Mouse (Mus musculus): ENCODE measurements around the gene Dad1. TPM values are rescaled to one million over a fixed set of nuclear protein-coding genes. Genes with fewer than 3 reads are reported as not detected.

Dad1 gene
- total and polyA plus RNA-seq, 3 experiments: 186 to 320 TPM; not detected in 1

DNA sequence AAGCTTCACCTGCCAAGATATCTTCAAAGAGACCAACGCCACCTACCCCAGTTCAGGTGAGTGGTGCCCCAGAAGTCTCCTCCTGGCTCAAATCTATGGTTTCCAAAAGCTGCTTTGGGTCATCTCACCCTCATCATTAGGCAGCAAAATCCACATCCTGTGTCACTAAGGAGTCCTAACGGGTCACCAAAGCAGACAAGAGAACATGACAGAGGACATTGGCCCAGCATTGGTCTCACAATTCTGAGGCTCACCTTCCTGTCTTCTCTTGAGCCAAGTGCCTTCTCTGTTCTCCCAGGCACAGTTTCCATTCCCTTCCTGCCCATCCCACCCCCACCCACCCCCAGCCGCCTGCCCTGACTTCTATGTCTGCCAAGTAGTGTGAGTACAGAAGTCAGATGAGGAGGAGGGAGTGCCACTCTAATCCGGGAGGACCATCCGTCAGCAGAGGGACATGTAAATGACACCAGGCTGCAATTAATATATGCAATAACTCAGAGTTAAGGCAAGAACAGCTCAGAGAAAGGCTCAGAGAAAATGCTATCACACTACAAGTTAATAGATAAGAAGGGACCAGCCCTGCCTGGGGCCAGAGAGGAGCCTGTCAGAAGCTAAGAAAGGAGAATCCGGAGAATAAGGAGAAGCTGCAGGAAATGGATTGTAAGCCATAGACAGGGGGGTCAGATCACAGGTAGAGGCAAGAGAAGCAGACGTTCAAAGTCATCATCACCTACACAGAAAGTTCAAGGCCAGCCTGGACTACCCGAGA lies 33.0 kb downstream of the Dad1 start (continued):
- TF ChIP-seq CHD2 (IDR thresholded peaks at IDR 0.05; ENCODE audit: low read length): no peak
- peak; percentile 50 to 61 for TF ChIP-seq EP300 (IDR thresholded peaks at IDR 0.05; ENCODE audit: low read depth in 1 of 2, low read length in 2 of 2)
- TF ChIP-seq MAZ (IDR thresholded peaks at IDR 0.05; ENCODE audit: low read depth, low read length): no peak
- TF ChIP-seq KAT2A (conservative IDR thresholded peaks at IDR 0.05; ENCODE audit: low read depth, low read length): no peak
- no peak for TF ChIP-seq ELF1 (IDR thresholded peaks at IDR 0.05; ENCODE audit: low read depth, low read length)
- no peak for TF ChIP-seq E2F4 (IDR thresholded peaks at IDR 0.05; ENCODE audit: borderline replicate concordance, low read depth, low read length)

DNA sequence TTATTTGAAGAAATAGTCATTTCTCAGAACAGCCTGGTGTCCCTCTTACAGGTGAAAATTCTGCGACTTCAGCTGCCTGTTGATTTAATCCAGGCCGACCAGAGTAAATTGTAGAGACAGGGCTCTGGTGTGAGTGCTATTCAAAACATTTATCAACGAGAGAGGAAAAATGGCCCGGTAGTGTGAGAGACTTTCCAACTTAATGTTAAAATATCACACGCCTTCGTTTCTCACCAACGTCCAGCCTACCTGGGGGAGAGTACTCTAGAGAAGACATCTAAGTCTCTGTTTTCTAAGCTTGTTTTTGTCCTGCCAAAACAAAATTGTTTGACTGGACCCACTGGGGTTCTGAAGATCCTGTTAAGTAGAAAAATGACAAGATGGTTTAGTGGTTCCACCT lies 34.1 kb downstream of the Dad1 start:
- no peaks in the 10 kb centered on the region for H3K79me2 ChIP-seq (ENCODE audit: control insufficient read depth, insufficient read depth, low read length, poor library complexity)
- peaks cover 7 to 28% of the 10 kb centered on the region in 2 experiments for H3K4me1 ChIP-seq (ENCODE audit: control insufficient read depth in 1 of 2, insufficient read depth in 2 of 2, low read length in 2 of 2)
- DNase-seq (ENCODE audit: low read depth, low spot score): no peak
- H3K27me3 ChIP-seq (ENCODE audit: control insufficient read depth in 1 of 2, insufficient read depth in 2 of 2, low read length in 2 of 2): no peaks in the 10 kb centered on the region
- H3K36me3 ChIP-seq (ENCODE audit: control insufficient read depth in 1 of 2, insufficient read depth in 2 of 2, low read length in 2 of 2): peaks cover 0 to 14% of the 10 kb centered on the region in 2 experiments; a peak in 2 of 4 replicates
- no peaks in the 10 kb centered on the region for H3K9me3 ChIP-seq (replicated peaks; ENCODE audit: insufficient read depth, low read length)
- no peak overlapping the region for H3K27ac ChIP-seq (ENCODE audit: control insufficient read depth, low read depth, low read length)
- H3K4me3 ChIP-seq (ENCODE audit: control insufficient read depth in 1 of 2, insufficient read depth in 1 of 2, low read depth in 2 of 2, low read length in 2 of 2): no peak overlapping the region
- TF ChIP-seq CHD2 (IDR thresholded peaks at IDR 0.05; ENCODE audit: low read length): no peak
- TF ChIP-seq CHD1 (IDR thresholded peaks at IDR 0.05; ENCODE audit: low read depth, low read length): no peak
- TF ChIP-seq ETS1 (IDR thresholded peaks at IDR 0.05; ENCODE audit: low read depth, low read length): no peak
- no peak for TF ChIP-seq ZMIZ1 (IDR thresholded peaks at IDR 0.05; ENCODE audit: low read depth, low read length)
- TF ChIP-seq UBTF (IDR thresholded peaks at IDR 0.05; ENCODE audit: borderline replicate concordance, insufficient read depth, low read depth, low read length): no peak
- no peak for TF ChIP-seq SMC3 (IDR thresholded peaks at IDR 0.05; ENCODE audit: low read depth, low read length)
- TF ChIP-seq MYB (IDR thresholded peaks at IDR 0.05; ENCODE audit: low read depth, low read length): no peak
- TF ChIP-seq POLR2A (IDR thresholded peaks at IDR 0.05; ENCODE audit: control insufficient read depth in 1 of 2, insufficient read depth in 1 of 2, low read depth in 1 of 2, low read length in 2 of 2, poor library complexity in 1 of 2): no peak
- no peak for TF ChIP-seq MYC (IDR thresholded peaks at IDR 0.05; ENCODE audit: low read depth, low read length)
- no peak for TF ChIP-seq E2F4 (IDR thresholded peaks at IDR 0.05; ENCODE audit: borderline replicate concordance, low read depth, low read length)
- TF ChIP-seq SIN3A (IDR thresholded peaks at IDR 0.05; ENCODE audit: low read length): no peak
- H3K9ac ChIP-seq (ENCODE audit: control insufficient read depth, low read depth, low read length, poor library complexity, severe bottlenecking): no peak overlapping the region

- H3K9me3 ChIP-seq (replicated peaks; ENCODE audit: insufficient read depth, low read length): no peaks in the 10 kb centered on the region
- H3K4me1 ChIP-seq (ENCODE audit: control insufficient read depth in 1 of 2, insufficient read depth in 2 of 2, low read length in 2 of 2): peaks cover 7 to 28% of the 10 kb centered on the region in 2 experiments
- peaks cover 0 to 14% of the 10 kb centered on the region in 2 experiments; a peak in 2 of 4 replicates for H3K36me3 ChIP-seq (ENCODE audit: control insufficient read depth in 1 of 2, insufficient read depth in 2 of 2, low read length in 2 of 2)
- no peaks in the 10 kb centered on the region for H3K79me2 ChIP-seq (ENCODE audit: control insufficient read depth, insufficient read depth, low read length, poor library complexity)
- H3K4me3 ChIP-seq (ENCODE audit: control insufficient read depth in 1 of 2, insufficient read depth in 1 of 2, low read depth in 2 of 2, low read length in 2 of 2): no peak overlapping the region
- H3K27ac ChIP-seq (ENCODE audit: control insufficient read depth, low read depth, low read length): no peak overlapping the region
- no peak for DNase-seq (ENCODE audit: low read depth, low spot score)
- no peaks in the 10 kb centered on the region for H3K27me3 ChIP-seq (ENCODE audit: control insufficient read depth in 1 of 2, insufficient read depth in 2 of 2, low read length in 2 of 2)
- TF ChIP-seq ETS1 (IDR thresholded peaks at IDR 0.05; ENCODE audit: low read depth, low read length) (no peak), MYB (IDR thresholded peaks at IDR 0.05; ENCODE audit: low read depth, low read length) (no peak), KAT2A (conservative IDR thresholded peaks at IDR 0.05; ENCODE audit: low read depth, low read length) (no peak), ZNF384 (IDR thresholded peaks at IDR 0.05; ENCODE audit: low read depth, low read length) (no peak), ELF1 (IDR thresholded peaks at IDR 0.05; ENCODE audit: low read depth, low read length) (no peak), MXI1 (IDR thresholded peaks at IDR 0.05; ENCODE audit: low read depth, low read length) (no peak), GABPA (IDR thresholded peaks at IDR 0.05; ENCODE audit: low read depth, low read length) (no peak), BHLHE40 (IDR thresholded peaks at IDR 0.05; ENCODE audit: borderline replicate concordance, low read depth, low read length) (no peak), CHD1 (IDR thresholded peaks at IDR 0.05; ENCODE audit: low read depth, low read length) (no peak), POLR2AphosphoS5 (IDR thresholded peaks at IDR 0.05; ENCODE audit: borderline replicate concordance, low read depth, low read length) (no peak)
- H3K9ac ChIP-seq (ENCODE audit: control insufficient read depth, low read depth, low read length, poor library complexity, severe bottlenecking): no peak overlapping the region
Observed at GRCm38 (mm10) chr14:54219256-54219655, 34.6 kb downstream of the Dad1 start.
